Mouse (Mus musculus): ENCODE data around the gene AC170998.1.

DNA sequence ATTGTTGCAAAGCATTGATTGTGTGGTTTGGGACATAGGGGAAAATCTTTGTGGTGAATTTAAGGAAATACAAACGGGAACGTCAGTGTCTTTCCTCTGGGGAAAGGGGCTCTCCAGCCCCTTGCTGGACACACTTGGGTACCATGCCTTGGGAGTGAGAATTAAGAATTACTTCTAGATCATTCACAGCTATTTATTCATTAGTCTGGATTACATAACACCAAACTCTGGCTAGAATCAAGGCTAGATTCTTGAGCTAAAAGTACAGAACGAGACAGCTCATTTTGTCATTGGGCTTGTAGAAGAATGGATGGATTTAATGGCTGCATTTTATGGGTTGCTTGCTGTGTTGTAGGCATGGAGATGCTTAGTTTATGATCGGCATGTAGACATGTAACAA is 31.1 kb upstream of the AC170998.1 start:
- TF ChIP-seq POLR2A (IDR thresholded peaks at IDR 0.05; ENCODE audit: borderline replicate concordance, insufficient read depth, low read length) (no peak), CTCF (IDR thresholded peaks at IDR 0.05; ENCODE audit: borderline replicate concordance, insufficient read depth, low read depth, low read length) (no peak)
